Mouse (Mus musculus): ENCODE results near the gene Eif2ak3.

Eif2ak3 gene

GRCm38 (mm10) chr6:70903689-70904088 lies 59.4 kb downstream of the Eif2ak3 start:
- no peak for DNase-seq (ENCODE audit: low spot score in 2 of 2)

- DNase-seq (ENCODE audit: low spot score in 2 of 2) = no peak
These were observed 65.3 kb downstream of the Eif2ak3 start for GRCm38 (mm10) chr6:70909572-70909971.

- no peak for DNase-seq (ENCODE audit: low spot score in 2 of 2)
These were observed 66.0 kb downstream of the Eif2ak3 start for GRCm38 (mm10) chr6:70910285-70910684.

GRCm38 (mm10) chr6:70911668-70912395 lies 67.5 kb downstream of the Eif2ak3 start:
- DNase-seq (ENCODE audit: low spot score in 2 of 2) = peak in 1 of 2 experiments; percentile 24

- DNase-seq (ENCODE audit: low spot score in 2 of 2) = no peak
These were observed 68.1 kb downstream of the Eif2ak3 start for GRCm38 (mm10) chr6:70912396-70912765.

GRCm38 (mm10) chr6:70918827-70919226 lies 74.5 kb downstream of the Eif2ak3 start, which contains the start of gene Tex37:
Gene Tex37, minus strand, starts transcription at chr6:70918927.
- DNase-seq (ENCODE audit: low spot score in 2 of 2) = no peak

GRCm38 (mm10) chr6:70921274-70922074 lies 77.2 kb downstream of the Eif2ak3 start:
- peak in 1 of 2 experiments; percentile 48 for DNase-seq (ENCODE audit: low spot score in 2 of 2)

GRCm38 (mm10) chr6:70931801-70932200 lies 87.5 kb downstream of the Eif2ak3 start:
- no peak for DNase-seq (ENCODE audit: low spot score in 2 of 2)

GRCm38 (mm10) chr6:70953274-70953673 lies 109.0 kb downstream of the Eif2ak3 start:
- DNase-seq (ENCODE audit: low spot score in 2 of 2) = no peak

- DNase-seq (ENCODE audit: low spot score in 2 of 2) = no peak
These were observed 109.7 kb downstream of the Eif2ak3 start for GRCm38 (mm10) chr6:70954040-70954439.

Measured in frontal cortex, postnatal 14 days (tissue).